Mouse (Mus musculus): Measurements from ENCODE around the gene Glycam1.

Gene Glycam1

DNA sequence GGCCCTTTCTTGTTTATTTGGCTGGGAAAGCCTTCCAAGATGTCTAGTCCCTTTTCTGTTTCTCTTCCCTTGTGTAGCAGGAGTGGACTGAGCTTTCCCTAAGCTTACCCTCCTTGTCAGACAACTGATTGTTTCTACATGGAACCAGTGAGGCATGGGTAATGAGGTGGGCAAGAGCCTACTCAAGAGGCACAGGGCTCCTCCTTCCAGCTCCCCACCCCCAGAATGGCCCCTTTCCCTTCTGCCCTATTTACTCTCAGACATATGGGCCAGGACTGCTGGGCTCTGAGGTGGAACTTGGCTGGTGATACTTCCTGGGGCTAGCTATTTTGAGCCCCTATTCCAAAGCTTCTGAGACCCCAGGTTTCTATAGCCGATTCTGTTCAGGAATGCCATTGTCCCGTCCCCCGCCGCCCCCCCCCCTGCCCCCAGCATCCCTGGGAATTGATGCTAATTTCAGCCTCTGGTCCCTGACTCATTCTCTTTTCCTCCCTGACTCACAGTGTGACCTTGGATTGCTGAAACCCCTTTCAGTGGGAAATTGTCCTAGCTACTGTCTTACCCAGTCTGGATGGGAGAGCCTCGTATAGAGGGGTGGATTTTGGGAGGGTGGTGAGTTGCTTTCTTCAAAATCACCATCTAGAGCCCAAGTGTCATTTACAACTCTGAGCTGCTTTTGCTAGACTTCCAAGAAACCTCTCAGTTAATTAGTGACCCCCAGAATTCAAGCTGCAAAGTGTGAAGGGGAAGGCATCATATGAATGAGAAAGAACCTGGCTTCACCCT is 46.1 kb downstream of the Glycam1 start:
- DNase-seq (ENCODE audit: low read depth): no peak

DNA sequence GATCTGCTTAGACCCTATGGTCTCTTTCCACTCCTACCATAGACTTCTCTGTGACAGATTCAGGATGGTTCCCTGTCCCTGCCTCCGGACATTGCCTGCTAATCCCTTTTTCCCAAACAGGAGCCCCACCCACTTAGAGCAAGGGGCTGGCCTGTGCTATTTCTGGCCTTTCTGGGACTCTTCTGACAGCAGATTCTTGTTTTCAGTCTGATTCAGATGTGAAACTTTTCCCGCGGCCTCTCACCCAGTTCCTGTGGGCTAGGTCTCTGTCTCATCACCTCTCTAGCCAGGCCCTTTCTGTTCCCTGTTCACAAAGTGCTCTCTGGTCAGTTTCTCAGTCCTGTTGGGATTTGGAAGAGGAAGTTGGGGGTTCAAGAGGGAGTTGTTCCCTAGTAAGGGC is 50.0 kb downstream of the Glycam1 start:
- DNase-seq (ENCODE audit: low read depth): no peak

DNA sequence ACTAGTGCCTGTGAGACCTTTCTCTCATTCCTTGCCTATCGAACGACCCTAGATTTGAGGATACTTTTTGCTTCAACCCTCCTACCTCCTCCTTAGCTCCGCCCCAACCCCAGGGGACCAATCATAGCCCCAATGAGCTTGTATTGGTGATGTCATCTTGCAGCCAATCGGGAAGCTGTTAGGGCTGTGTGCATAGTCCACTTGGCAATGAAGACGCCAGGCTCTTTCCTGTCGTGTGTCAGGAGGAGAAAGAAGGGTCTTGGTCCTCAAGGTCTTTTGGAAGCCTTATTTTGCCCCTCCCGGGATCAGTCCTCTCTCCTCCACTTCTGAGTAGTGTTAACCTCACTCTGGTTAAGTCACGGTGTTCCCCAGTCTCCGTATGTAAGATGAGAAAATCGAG is 50.8 kb downstream of the Glycam1 start:
- DNase-seq (ENCODE audit: low read depth): peak; percentile 43

- no peak for DNase-seq (ENCODE audit: low read depth)
Observed at GRCm38 (mm10) chr15:103513621-103514031, 51.3 kb downstream of the Glycam1 start.

All from induced T-regulatory cell, adult 2 months (primary cell).